Mouse (Mus musculus) liver, embryonic 15.5 days (tissue): Measurements from ENCODE around the gene Tti1. TPM values are rescaled to one million over a fixed set of nuclear protein-coding genes. Genes with fewer than 3 reads are reported as not detected.
A peak's percentile ranks its signal among the peaks of the same experiment; 100 is the strongest.

Experiments
- ATAC-seq: fragments of 200-750 bp; cut with Nextera tagmentation; 2 replicates; pipeline ENCODE4 v1.8.0; 2017; ENCODE audit warnings: moderate number of reproducible peaks, mild to moderate bottlenecking, moderate library complexity; ENCODE audit not compliant: insufficient read depth
- H3K27ac ChIP-seq: fragments of 300-500 bp; sonication (generic); replicated peaks from 2 replicates; pipeline ENCODE4 v1.5.1; 2015; ENCODE audit warnings: mild to moderate bottlenecking, inconsistent platforms
- H3K27me3 ChIP-seq: fragments of 300-500 bp; sonication (generic); 2 replicates; pipeline ENCODE4 v1.6.1; 2015; ENCODE audit warnings: mild to moderate bottlenecking, inconsistent platforms
- H3K36me3 ChIP-seq: fragments of 300-500 bp; sonication (generic); replicated peaks from 2 replicates; pipeline ENCODE4 v1.6.1; 2015; ENCODE audit warnings: moderate library complexity, mild to moderate bottlenecking, inconsistent platforms
- H3K4me1 ChIP-seq: fragments of 300-500 bp; sonication (generic); replicated peaks from 2 replicates; pipeline ENCODE4 v1.6.1; 2015; ENCODE audit warnings: inconsistent platforms
- H3K4me2 ChIP-seq: fragments of 300-500 bp; sonication (generic); 2 replicates; pipeline ENCODE4 v1.6.1; 2015; ENCODE audit warnings: moderate library complexity, mild to moderate bottlenecking, inconsistent platforms
- H3K4me3 ChIP-seq: fragments of 300-500 bp; sonication (generic); replicated peaks from 2 replicates; pipeline ENCODE4 v1.5.1; 2015; ENCODE audit warnings: mild to moderate bottlenecking, inconsistent platforms
- H3K9ac ChIP-seq: fragments of 300-500 bp; sonication (generic); 2 replicates; pipeline ENCODE4 v1.6.1; 2015; ENCODE audit warnings: moderate library complexity, mild to moderate bottlenecking, inconsistent platforms
- H3K9me3 ChIP-seq: fragments of 300-500 bp; sonication (generic); replicated peaks from 2 replicates; pipeline ENCODE4 v1.6.1; 2016; ENCODE audit warnings: inconsistent platforms
- whole genome bisulfite sequencing: fragments of 180-500 bp; shearing (Covaris S2); methylation state at CpG from one replicate; pipeline ENCODE4 v1.1.7; 2015; ENCODE audit warnings: mixed read lengths; ENCODE audit not compliant: insufficient replicate concordance; 5-methylcytosine and 5-hydroxymethylcytosine counted together
- polyA plus RNA-seq: library from polyadenylated mRNA; unstranded; fragments of >200 nt; fragmentation: Nextera tagmentation; extraction: Ambion mirVana; gene quantifications from 2 replicates; pipeline ENCODE4 v1.2.1, GENCODE M21; 2015

Gene Tti1
- 12.0 and 12.2 TPM in 2 replicates for polyA plus RNA-seq

- H3K4me3 ChIP-seq = peak within 1 kb of the TSS; percentile 96
- peaks cover 66% of the 10 kb centered on the region for H3K4me1 ChIP-seq
- no peaks in the 10 kb centered on the region for H3K27me3 ChIP-seq
- peak within 1 kb of the TSS; percentile 88 for H3K4me2 ChIP-seq
- no peaks in the 10 kb centered on the region for H3K9me3 ChIP-seq
- H3K9ac ChIP-seq = peak within 1 kb of the TSS; percentile 96
- peak; percentile 90 for ATAC-seq
- WGBS = 0% methylated on average over 52 of the region's 52 CpGs
- peak within 1 kb of the TSS; percentile 91 for H3K27ac ChIP-seq
- peaks cover 4% of the 10 kb centered on the region; the same call in 1 of the 2 replicates for H3K36me3 ChIP-seq
Measured at GRCm38 (mm10) chr2:158028354-158028863, at the start of gene Tti1, which contains the start of gene Rprd1b. TSS of gene Tti1 (minus strand) at chr2:158028433. TSS of gene Rprd1b (plus strand) at chr2:158028497.

DNA sequence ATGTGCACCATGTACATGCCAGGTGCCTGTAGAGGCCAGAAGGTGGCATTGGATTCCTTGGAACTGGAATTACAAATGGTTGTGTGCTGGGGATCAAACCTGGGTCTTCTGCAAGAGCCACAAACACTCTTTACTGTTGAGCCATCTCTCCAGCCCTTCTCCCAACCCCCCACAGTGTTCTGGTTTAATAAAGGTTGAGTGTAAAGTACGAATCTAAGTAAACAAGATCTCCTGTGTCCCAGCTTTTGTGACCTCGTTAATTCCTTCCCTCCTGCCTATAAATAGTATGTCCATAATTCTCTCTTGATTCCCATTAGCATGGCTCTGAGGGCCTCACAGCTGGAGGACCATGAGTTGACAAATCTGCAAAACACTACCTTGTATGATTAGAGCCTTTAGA, 49.7 kb upstream of the Tti1 start:
- Histone ChIP-seq H3K4me2 (no peak overlapping the region), H3K9me3 (no peaks in the 10 kb centered on the region), H3K27me3 (no peaks in the 10 kb centered on the region), H3K36me3 (peaks cover 51% of the 10 kb centered on the region), H3K9ac (no peak overlapping the region), H3K4me1 (peaks cover 18% of the 10 kb centered on the region), H3K4me3 (no peak overlapping the region), H3K27ac (no peak overlapping the region)
- ATAC-seq = no peak
- 65% methylated on average over 2 of the region's 2 CpGs for WGBS

GRCm38 (mm10) chr2:158076690-158077089, 48.5 kb upstream of the Tti1 start:
- peak overlapping the region; percentile 19; the same call in 1 of the 2 replicates for H3K27ac ChIP-seq
- H3K4me3 ChIP-seq = no peak overlapping the region
- peaks cover 18% of the 10 kb centered on the region for H3K4me1 ChIP-seq
- no peak overlapping the region for H3K4me2 ChIP-seq
- H3K36me3 ChIP-seq = peaks cover 63% of the 10 kb centered on the region
- WGBS = 76% methylated on average over 6 of the region's 6 CpGs
- no peak overlapping the region for H3K9ac ChIP-seq
- H3K27me3 ChIP-seq = no peaks in the 10 kb centered on the region
- ATAC-seq = no peak
- H3K9me3 ChIP-seq = no peaks in the 10 kb centered on the region

- Histone ChIP-seq H3K9ac (no peak overlapping the region), H3K4me1 (peaks cover 12% of the 10 kb centered on the region), H3K4me2 (no peak overlapping the region), H3K27ac (no peak overlapping the region), H3K36me3 (peaks cover 82% of the 10 kb centered on the region), H3K27me3 (no peaks in the 10 kb centered on the region), H3K9me3 (no peaks in the 10 kb centered on the region), H3K4me3 (no peak overlapping the region)
- ATAC-seq = no peak
- 89% methylated on average over 5 of the region's 5 CpGs for WGBS
Measured at GRCm38 (mm10) chr2:158074835-158075234, 46.6 kb upstream of the Tti1 start.

GRCm38 (mm10) chr2:158071633-158071995, 43.4 kb upstream of the Tti1 start:
- Histone ChIP-seq H3K4me3 (no peak overlapping the region), H3K4me1 (peaks cover 8% of the 10 kb centered on the region; the same call in 1 of the 2 replicates), H3K36me3 (peaks cover 85% of the 10 kb centered on the region), H3K9ac (no peak overlapping the region), H3K27me3 (no peaks in the 10 kb centered on the region), H3K4me2 (no peak overlapping the region), H3K27ac (no peak overlapping the region), H3K9me3 (no peaks in the 10 kb centered on the region)
- 89% methylated on average over 5 of the region's 5 CpGs for WGBS
- no peak for ATAC-seq

DNA sequence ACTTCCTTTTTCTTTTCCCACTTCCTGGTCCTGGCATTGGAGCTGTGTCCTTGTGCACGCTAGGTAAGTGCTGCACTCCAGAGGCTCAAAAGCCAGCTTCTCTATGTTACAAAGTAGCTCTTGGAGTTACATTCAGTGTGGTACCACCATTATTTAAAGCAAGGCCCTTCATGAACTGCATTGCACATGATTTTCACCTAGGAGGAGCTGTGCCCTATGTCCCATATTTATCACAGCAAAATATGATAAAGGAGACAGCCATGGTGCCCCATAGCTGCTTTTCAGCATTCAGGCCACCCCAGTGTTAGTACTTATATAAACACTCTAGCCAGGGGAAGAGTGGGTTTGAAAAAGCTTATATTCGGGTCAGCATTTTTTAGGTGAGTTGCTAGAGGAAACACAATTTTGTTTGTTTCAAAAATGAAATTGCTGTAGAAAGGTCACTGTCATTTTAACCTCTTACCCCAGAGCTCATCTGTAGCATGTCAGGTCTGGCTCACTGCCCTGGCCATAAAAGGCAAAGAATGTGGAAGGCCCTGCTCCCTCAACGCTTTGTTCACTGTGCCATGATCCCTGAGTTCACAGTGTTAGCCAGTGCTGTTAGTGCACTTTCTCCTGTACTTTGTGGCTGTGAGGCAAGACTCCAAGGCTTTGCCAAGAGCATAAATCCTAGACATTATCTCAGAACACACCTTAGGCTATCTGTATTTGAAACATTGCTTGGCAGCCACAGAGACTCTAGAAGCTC, 42.8 kb upstream of the Tti1 start:
- no peak for ATAC-seq
- Histone ChIP-seq H3K9ac (no peak overlapping the region), H3K9me3 (no peaks in the 10 kb centered on the region), H3K36me3 (peaks cover 84% of the 10 kb centered on the region), H3K27ac (0 out of 2 replicates have a peak overlapping the region, but pooled peaks have one; percentile 19), H3K4me1 (peaks cover 8% of the 10 kb centered on the region; the same call in 1 of the 2 replicates), H3K27me3 (no peaks in the 10 kb centered on the region), H3K4me2 (no peak overlapping the region), H3K4me3 (no peak overlapping the region)
- 72% methylated on average over 3 of the region's 3 CpGs for WGBS

GRCm38 (mm10) chr2:158068444-158068971, 40.3 kb upstream of the Tti1 start:
- no peak overlapping the region for H3K4me2 ChIP-seq
- no peaks in the 10 kb centered on the region for H3K27me3 ChIP-seq
- no peak overlapping the region for H3K27ac ChIP-seq
- peaks cover 81% of the 10 kb centered on the region for H3K36me3 ChIP-seq
- H3K4me1 ChIP-seq = peaks cover 8% of the 10 kb centered on the region; the same call in 1 of the 2 replicates
- H3K4me3 ChIP-seq = no peak overlapping the region
- ATAC-seq = no peak
- H3K9me3 ChIP-seq = no peaks in the 10 kb centered on the region
- H3K9ac ChIP-seq = no peak overlapping the region

DNA sequence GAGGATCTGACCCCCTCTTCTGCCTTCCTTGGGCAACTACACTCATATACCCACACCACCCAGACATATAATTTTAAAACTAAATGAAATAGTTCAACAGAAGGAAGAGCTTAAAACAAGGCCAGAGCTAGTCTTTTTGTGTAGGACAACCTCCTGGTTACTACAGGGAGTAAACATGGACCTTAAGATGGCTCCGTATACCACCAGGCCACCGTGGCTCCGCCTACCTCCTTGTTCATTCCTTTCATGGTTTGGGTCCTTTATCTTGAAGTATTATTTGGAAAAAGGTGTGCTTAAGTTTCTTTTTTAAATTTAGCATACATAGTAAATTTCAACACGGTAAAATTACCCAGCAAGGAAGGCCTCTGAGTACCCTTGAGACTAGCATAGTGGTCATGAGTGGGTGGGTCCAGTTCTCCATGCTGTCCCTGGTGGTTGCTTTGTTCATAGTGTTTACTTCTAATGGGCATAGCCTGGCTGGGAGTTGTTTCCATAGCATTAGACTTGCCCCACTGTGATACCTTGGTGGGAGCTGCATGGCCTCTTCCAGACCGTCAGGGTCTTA, 39.1 kb upstream of the Tti1 start:
- H3K36me3 ChIP-seq = peaks cover 75% of the 10 kb centered on the region
- H3K4me2 ChIP-seq = no peak overlapping the region
- H3K27ac ChIP-seq = no peak overlapping the region
- H3K27me3 ChIP-seq = no peaks in the 10 kb centered on the region
- H3K9me3 ChIP-seq = no peaks in the 10 kb centered on the region
- 84% methylated on average over 5 of the region's 5 CpGs for WGBS
- peaks cover 8% of the 10 kb centered on the region; the same call in 1 of the 2 replicates for H3K4me1 ChIP-seq
- H3K9ac ChIP-seq = no peak overlapping the region
- no peak overlapping the region for H3K4me3 ChIP-seq
- no peak for ATAC-seq

DNA sequence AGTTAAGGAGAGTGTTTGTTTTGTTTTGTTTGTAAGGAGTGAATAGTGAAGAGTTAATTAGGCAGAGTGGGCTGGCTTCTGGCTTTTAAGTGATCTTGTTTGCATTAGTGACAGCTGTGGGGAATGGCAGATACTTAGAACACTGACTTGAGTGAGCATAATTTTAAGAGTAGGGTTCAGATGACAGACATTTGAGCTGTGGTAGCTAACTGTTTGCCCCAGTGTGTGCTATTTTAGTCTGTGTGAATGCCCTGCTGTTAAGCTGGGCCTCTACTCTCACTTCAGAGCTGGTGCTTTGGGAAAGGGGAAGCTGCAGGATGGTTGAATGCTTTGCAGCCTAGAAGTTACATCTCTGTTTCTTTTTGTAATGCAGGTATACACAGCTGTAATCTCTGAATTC, 38.2 kb upstream of the Tti1 start:
- Histone ChIP-seq H3K36me3 (peaks cover 75% of the 10 kb centered on the region), H3K4me3 (no peak overlapping the region), H3K27me3 (no peaks in the 10 kb centered on the region), H3K9me3 (no peaks in the 10 kb centered on the region), H3K9ac (no peak overlapping the region), H3K4me1 (peaks cover 8% of the 10 kb centered on the region; the same call in 1 of the 2 replicates), H3K4me2 (no peak overlapping the region), H3K27ac (no peak overlapping the region)
- ATAC-seq = no peak

GRCm38 (mm10) chr2:158065064-158065463, 36.8 kb upstream of the Tti1 start:
- 68% methylated on average over 5 of the region's 5 CpGs for WGBS

GRCm38 (mm10) chr2:158064571-158065048, 36.4 kb upstream of the Tti1 start:
- WGBS = 70% methylated on average over 3 of the region's 3 CpGs
- no peak overlapping the region for H3K9ac ChIP-seq
- H3K9me3 ChIP-seq = no peaks in the 10 kb centered on the region
- H3K4me3 ChIP-seq = no peak overlapping the region
- no peak overlapping the region for H3K4me2 ChIP-seq
- ATAC-seq = no peak
- H3K27ac ChIP-seq = no peak overlapping the region
- H3K4me1 ChIP-seq = no peaks in the 10 kb centered on the region
- no peaks in the 10 kb centered on the region for H3K27me3 ChIP-seq
- peaks cover 78% of the 10 kb centered on the region for H3K36me3 ChIP-seq

More at GRCm38 (mm10) chr2:158065064-158065463, 36.8 kb upstream of the Tti1 start:
- no peak overlapping the region for H3K27ac ChIP-seq
- H3K27me3 ChIP-seq = no peaks in the 10 kb centered on the region
- no peaks in the 10 kb centered on the region for H3K9me3 ChIP-seq
- H3K9ac ChIP-seq = no peak overlapping the region
- H3K36me3 ChIP-seq = peaks cover 75% of the 10 kb centered on the region
- H3K4me3 ChIP-seq = no peak overlapping the region
- no peaks in the 10 kb centered on the region for H3K4me1 ChIP-seq
- no peak overlapping the region for H3K4me2 ChIP-seq
- ATAC-seq = no peak
